Mouse (Mus musculus): ENCODE measurements around the gene Slc25a11.

Slc25a11 gene

GRCm38 (mm10) chr11:70646691-70647650 lies at the start of gene Slc25a11, which contains the start of gene Rnf167:
Gene Slc25a11, minus strand, starts transcription at chr11:70647479.
Gene Rnf167, plus strand, starts transcription at chr11:70647235.
- DNase-seq (ENCODE audit: low spot score) = peak; percentile 100

- DNase-seq (ENCODE audit: low spot score) = no peak
Observed at GRCm38 (mm10) chr11:70693504-70693903, 46.2 kb upstream of the Slc25a11 start.

GRCm38 (mm10) chr11:70689578-70689977 lies 42.3 kb upstream of the Slc25a11 start:
- DNase-seq (ENCODE audit: low spot score) = no peak

GRCm38 (mm10) chr11:70688372-70688771 lies 41.1 kb upstream of the Slc25a11 start:
- DNase-seq (ENCODE audit: low spot score) = no peak

- DNase-seq (ENCODE audit: low spot score) = peak; percentile 93
Observed at GRCm38 (mm10) chr11:70687601-70688199, 40.4 kb upstream of the Slc25a11 start, which contains the start of gene Camta2. Gene Camta2, minus strand, starts transcription at chr11:70688105.

- DNase-seq (ENCODE audit: low spot score) = peak; percentile 49
Observed at GRCm38 (mm10) chr11:70686901-70687566, 39.8 kb upstream of the Slc25a11 start.

GRCm38 (mm10) chr11:70683640-70684039 lies 36.4 kb upstream of the Slc25a11 start:
- DNase-seq (ENCODE audit: low spot score) = no peak

GRCm38 (mm10) chr11:70681897-70682581 lies 34.8 kb upstream of the Slc25a11 start:
- peak; percentile 86 for DNase-seq (ENCODE audit: low spot score)

- no peak for DNase-seq (ENCODE audit: low spot score)
Observed at GRCm38 (mm10) chr11:70681170-70681569, 33.9 kb upstream of the Slc25a11 start.

- DNase-seq (ENCODE audit: low spot score) = no peak
Observed at GRCm38 (mm10) chr11:70679894-70680293, 32.6 kb upstream of the Slc25a11 start.

GRCm38 (mm10) chr11:70679361-70679760 lies 32.1 kb upstream of the Slc25a11 start:
- no peak for DNase-seq (ENCODE audit: low spot score)

GRCm38 (mm10) chr11:70678576-70678975 lies 31.3 kb upstream of the Slc25a11 start:
- DNase-seq (ENCODE audit: low spot score) = no peak

- DNase-seq (ENCODE audit: low spot score) = no peak
Observed at GRCm38 (mm10) chr11:70678092-70678491, 30.8 kb upstream of the Slc25a11 start.

GRCm38 (mm10) chr11:70674501-70674900 lies 27.2 kb upstream of the Slc25a11 start:
- no peak for DNase-seq (ENCODE audit: low spot score)

- no peak for DNase-seq (ENCODE audit: low spot score)
Observed at GRCm38 (mm10) chr11:70674014-70674413, 26.7 kb upstream of the Slc25a11 start.

GRCm38 (mm10) chr11:70671333-70672047 lies 24.2 kb upstream of the Slc25a11 start:
- DNase-seq (ENCODE audit: low spot score) = no peak

GRCm38 (mm10) chr11:70670483-70670882 lies 23.2 kb upstream of the Slc25a11 start:
- DNase-seq (ENCODE audit: low spot score) = no peak

- DNase-seq (ENCODE audit: low spot score) = peak; percentile 67
Observed at GRCm38 (mm10) chr11:70669582-70670345, 22.5 kb upstream of the Slc25a11 start.

- peak; percentile 99 for DNase-seq (ENCODE audit: low spot score)
Observed at GRCm38 (mm10) chr11:70668771-70669505, 21.7 kb upstream of the Slc25a11 start, which contains the start of gene Spag7. Gene Spag7, minus strand, starts transcription at chr11:70669416.

Data from embryo, embryonic 10 days (tissue).